Mouse (Mus musculus): ENCODE data around the gene Tfap2e.

Gene Tfap2e

DNA sequence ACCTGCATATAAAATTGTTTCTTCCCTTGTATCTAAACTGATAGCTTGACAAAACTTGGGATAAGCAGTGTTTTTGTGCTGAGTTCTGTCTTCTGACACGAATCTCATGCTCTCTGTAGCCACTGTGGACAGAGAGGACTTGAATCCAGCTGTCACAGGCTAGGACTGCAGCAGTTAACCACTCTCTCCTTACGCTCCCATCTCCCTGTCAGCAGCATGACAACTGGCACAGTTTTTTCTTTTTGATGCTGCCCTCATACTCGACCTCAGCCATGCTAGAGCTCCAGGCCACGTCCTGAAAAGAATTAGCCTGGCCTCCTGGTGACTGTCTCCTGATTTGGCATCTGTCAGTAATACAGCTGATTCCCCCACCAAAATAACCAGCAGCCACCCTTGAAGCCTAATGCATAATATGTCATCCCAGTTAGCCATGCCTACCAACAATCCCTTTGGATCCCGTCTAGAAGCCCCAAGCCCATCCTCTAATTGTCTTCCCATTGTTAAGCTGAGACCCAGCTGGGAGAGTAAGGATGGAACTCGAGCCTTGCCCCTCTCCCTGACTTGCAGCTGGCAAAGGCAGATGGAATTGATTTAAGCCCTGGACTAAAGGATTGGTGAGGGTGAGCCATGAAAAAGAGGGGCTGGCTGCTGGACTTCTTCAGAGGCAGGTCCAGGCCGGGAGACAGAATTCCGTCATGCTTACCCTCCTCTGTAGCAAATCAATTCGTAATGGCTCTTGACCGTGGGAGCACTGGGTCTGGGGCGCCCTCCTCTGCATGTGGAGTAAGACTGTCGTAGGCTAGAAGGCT is 29.2 kb downstream of the Tfap2e start:
- no peak for DNase-seq (ENCODE audit: low spot score in 2 of 2)

DNA sequence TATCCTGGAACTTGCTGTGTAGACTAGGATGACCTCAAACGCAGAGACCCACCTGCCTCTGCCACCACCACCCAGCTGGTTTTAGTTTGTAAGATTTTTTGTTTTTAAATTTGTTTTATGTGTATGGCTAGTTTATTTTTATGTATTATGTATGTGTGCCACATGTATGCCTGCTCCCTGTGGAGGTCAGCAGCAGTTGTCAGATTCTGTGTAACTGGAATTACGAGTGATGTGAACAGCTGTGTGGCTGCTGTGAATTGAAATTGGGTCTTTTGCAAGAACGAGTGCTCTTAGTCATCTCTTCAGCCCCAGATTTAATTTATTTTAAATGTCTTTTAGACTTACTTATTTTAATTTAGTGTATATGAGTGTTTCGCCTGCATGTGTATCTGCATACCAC is 39.1 kb downstream of the Tfap2e start:
- no peak for DNase-seq (ENCODE audit: low spot score in 2 of 2)

DNA sequence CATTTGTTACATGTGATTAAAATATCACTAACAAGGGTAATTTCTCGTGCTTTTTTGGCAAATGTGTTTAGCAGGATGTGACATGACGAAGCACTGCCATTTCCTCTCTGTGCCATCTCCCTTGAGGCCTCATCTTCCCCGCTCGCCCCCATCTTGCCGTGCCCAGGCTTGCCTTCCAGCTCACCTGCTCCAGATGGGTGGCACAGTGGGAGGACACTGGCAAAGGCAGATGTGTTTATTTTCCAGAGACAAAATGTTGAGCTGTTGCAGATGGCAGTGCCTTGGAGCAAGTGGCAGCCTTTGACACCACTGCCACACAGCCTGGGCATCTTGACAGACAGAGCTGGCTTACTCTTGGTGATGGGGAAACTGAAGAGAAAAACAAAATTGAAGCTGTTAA is 43.0 kb downstream of the Tfap2e start:
- DNase-seq (ENCODE audit: low spot score in 2 of 2), result no peak

DNA sequence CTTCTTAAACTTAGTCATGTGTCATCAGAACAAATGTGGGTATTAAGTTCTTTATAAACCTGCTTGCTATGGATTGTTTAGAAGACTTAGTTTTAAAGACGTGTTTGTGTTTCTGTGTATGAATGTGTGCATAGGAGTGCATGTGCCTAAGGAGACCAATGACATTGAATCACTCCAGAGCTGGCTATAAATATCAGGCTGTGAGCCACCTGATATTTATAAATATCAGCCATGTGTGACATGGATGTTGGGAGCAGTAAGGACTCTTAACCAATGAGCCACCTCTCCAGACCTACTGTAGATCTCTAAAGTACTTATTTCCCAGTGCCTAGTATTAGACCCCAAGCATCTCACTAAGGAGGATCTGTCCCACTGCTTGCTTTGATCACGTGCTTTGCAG is 46.6 kb downstream of the Tfap2e start:
- no peak for DNase-seq (ENCODE audit: low spot score in 2 of 2)

DNA sequence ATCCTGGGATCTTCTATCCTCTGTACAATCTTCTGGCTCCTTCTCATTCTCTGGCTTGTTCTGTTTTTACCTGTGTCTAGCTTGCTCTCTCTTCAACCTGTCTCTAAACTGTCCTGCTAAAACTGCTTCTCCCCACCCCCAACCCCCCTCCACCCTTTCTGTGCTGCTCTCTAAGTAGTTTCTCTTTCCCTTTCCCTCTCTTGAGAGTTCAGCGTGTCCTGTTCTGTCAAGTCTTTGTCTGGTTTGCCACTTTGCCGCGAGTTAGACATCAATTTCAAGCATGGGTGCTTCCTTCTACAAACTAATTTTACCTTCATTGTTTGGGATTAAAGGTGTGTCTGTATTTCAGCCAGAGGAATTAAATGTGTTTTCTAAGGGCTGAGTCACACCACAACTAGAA is 53.0 kb downstream of the Tfap2e start:
- DNase-seq (ENCODE audit: low spot score in 2 of 2), result no peak

DNA sequence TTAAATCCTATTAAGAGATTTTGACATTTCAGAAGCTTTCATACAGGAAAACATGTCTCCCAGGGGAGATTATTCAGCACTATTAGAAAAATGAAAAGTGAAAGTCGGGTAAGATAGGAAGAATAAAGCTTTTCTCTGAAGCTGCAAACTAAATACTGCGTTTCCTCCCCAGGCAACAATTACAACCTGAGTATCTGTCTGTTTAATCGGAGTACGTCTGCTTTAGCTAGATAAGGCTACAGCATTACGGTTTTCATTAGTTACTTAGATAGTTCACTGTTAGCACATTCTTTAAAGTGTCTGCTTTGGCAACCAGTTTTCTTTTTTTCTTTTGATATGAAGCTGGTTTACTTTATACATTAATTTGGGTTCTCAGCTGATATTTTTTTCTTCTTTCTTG is 53.7 kb downstream of the Tfap2e start:
- no peak for DNase-seq (ENCODE audit: low spot score in 2 of 2)

DNA sequence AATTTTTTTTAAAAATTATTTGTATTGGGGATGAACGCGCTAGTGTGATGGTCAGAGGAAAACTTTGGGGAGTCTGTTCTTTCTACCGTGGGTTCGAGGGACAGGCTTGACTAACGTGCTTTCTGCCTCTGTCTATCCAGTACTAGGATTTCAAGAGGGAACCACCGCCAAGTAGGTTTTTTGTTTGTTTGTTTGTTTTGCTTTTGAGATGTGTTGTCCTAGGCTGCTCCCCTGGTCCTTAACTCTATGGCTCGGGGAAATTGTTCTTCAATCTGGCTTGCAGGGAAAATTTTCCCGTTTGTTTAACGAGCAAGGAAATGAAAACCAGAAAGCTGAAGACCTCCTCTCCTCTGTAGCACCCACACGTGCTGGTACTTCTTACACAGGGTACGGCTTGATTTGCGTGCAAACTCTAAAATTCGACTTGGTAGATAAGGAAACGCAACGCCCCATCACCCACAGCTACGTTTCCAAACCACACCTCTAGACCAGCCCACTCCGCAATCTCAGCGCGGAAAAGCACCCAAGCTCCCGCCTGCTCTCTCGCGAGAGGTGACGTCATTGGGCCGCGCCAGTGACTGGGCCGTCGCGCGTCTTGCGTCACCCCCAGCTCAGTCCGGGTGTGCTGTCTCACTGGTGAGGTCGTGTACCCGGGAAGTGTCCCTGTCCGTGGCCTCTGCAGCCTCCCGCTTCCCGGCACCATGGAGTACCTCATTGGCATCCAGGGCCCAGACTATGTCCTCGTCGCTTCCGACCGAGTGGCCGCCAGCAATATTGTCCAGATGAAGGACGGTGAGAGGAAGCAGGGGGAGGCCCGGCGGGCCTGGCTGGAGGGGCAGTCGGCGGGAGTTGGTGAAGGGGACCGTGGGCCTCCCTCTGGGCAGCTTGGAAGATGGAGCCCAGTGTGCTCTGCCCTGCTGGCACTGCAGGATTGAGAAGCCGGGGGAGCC is 58.7 kb downstream of the Tfap2e start, which contains the start of gene Psmb2:
TSS of gene Psmb2 (plus strand) at position 577 of the 950 bp plus-strand sequence.
- DNase-seq (ENCODE audit: low spot score in 2 of 2), result peak; percentile 95 to 98

DNA sequence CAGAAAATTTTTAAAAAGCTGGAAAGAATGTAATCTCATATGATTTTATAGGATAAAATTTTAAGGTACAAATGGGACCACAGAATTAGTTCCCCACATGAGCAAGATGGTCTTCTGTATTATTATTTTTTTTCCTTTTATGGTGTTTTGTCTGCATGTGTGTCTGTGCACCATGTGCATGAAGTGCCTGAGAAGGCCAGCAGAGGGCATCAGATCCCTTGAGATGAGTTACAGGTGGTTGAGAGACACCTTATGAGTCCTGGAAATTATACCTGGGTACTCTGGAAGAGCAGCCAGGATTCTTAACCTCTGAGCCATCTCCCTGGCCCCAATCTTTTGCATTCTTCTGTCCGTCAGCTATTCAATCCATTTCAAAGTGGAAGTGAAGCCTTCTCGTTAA is 69.0 kb downstream of the Tfap2e start:
- DNase-seq (ENCODE audit: low spot score in 2 of 2), result no peak

Measured in frontal cortex, postnatal 10 days (tissue).